Mouse (Mus musculus) liver, embryonic 14.5 days (tissue): ENCODE data around the gene Mrgprh. TPM values are rescaled to one million over a fixed set of nuclear protein-coding genes. Genes with fewer than 3 reads are reported as not detected.

Experiments used
- ATAC-seq: fragments of 200-750 bp; cut with Nextera tagmentation; 2 replicates; pipeline ENCODE4 v1.8.0; 2017; ENCODE audit warnings: moderate number of reproducible peaks, mild to moderate bottlenecking, moderate library complexity; ENCODE audit not compliant: insufficient read depth
- DNase-seq, 3 experiments: peaks; one replicate each; pipeline ENCODE4 v3.0.0-alpha.2; 2012 to 2013; ENCODE audit warnings: low read depth in 3 of 3, low spot score in 3 of 3
- H3K27ac ChIP-seq: fragments of 300-500 bp; sonication (generic); 2 replicates; pipeline ENCODE4 v1.5.1; 2014; ENCODE audit warnings: moderate library complexity, mild to moderate bottlenecking, control low read depth, inconsistent platforms
- H3K27me3 ChIP-seq: fragments of 300-500 bp; sonication (generic); 2 replicates; pipeline ENCODE4 v1.6.1; 2014; ENCODE audit warnings: mild to moderate bottlenecking, low read length, moderate library complexity; ENCODE audit not compliant: control insufficient read depth, insufficient read depth
- H3K36me3 ChIP-seq: fragments of 300-500 bp; sonication (generic); replicated peaks from 2 replicates; pipeline ENCODE4 v1.6.1; 2014; ENCODE audit warnings: low read depth; ENCODE audit not compliant: control insufficient read depth, insufficient read depth
- H3K4me1 ChIP-seq, 2 experiments: fragments of 200-500 bp in 1 of 2; fragments of 300-500 bp in 1 of 2; sonication (generic) in 1 of 2; replicated peaks; 2 replicates each; pipeline ENCODE4 v1.6.1; 2012 to 2014; ENCODE audit warnings: antibody characterized with exemption in 1 of 2, inconsistent platforms in 1 of 2, low read length in 1 of 2; ENCODE audit not compliant: control insufficient read depth in 2 of 2, insufficient read depth in 2 of 2
- H3K4me2 ChIP-seq: fragments of 300-500 bp; sonication (generic); 2 replicates; pipeline ENCODE4 v1.6.1; 2014; ENCODE audit warnings: low read depth, mild to moderate bottlenecking, control low read depth, moderate library complexity
- H3K4me3 ChIP-seq, 2 experiments: fragments of 200-500 bp in 1 of 2; fragments of 300-500 bp in 1 of 2; sonication (generic) in 1 of 2; 2 replicates each; pipeline ENCODE4 v1.5.1; 2012 to 2014; ENCODE audit warnings: low read depth in 2 of 2, low read length in 2 of 2, mild to moderate bottlenecking in 2 of 2, control low read depth in 1 of 2, inconsistent platforms in 1 of 2, moderate library complexity in 1 of 2; ENCODE audit not compliant: insufficient read depth in 1 of 2
- H3K9ac ChIP-seq: fragments of 300-500 bp; sonication (generic); replicated peaks from 2 replicates; pipeline ENCODE4 v1.6.1; 2014; ENCODE audit warnings: mild to moderate bottlenecking, control low read depth, moderate library complexity
- H3K9me3 ChIP-seq: fragments of 300-500 bp; sonication (generic); 2 replicates; pipeline ENCODE4 v1.6.1; 2016; ENCODE audit warnings: low read length, mixed read lengths; ENCODE audit not compliant: control insufficient read depth
- CTCF ChIP-seq: IDR thresholded peaks from 2 replicates; pipeline ENCODE4 v1.5.1; 2016; ENCODE audit warnings: antibody characterized with exemption, low read depth, control low read depth
- EP300 ChIP-seq: IDR thresholded peaks from 2 replicates; pipeline ENCODE4 v1.6.1; 2016; ENCODE audit warnings: antibody characterized with exemption, low read depth
- WGBS: fragments of 180-500 bp; shearing (Covaris S2); extraction: QIAGEN DNeasy Blood & Tissue Kit; methylation state at CpG from one replicate; pipeline ENCODE4 v1.1.7; 2014; ENCODE audit not compliant: insufficient replicate concordance; 5-methylcytosine and 5-hydroxymethylcytosine counted together
- polyA plus RNA-seq, 2 experiments: library from polyadenylated mRNA; depleted of rRNA in 1 of 2; stranded (reverse) in 1 of 2; unstranded in 1 of 2; fragments of >200 nt; fragmentation: Nextera tagmentation in 1 of 2; extraction: Ambion mirVana in 1 of 2; gene quantifications; 2 replicates each; pipeline versions ENCODE4 v1.2.1 to v1.2.3; 2012 to 2014

Gene Mrgprh
- polyA plus RNA-seq, 2 experiments = not detected

GRCm38 (mm10) chr17:12845862-12846261 is 30.0 kb upstream of the Mrgprh start:
- Histone ChIP-seq H3K27ac (no peak overlapping the region), H3K4me3 (no peak overlapping the region), H3K27me3 (no peaks in the 10 kb centered on the region), H3K36me3 (no peaks in the 10 kb centered on the region), H3K4me2 (no peak overlapping the region), H3K4me1 (no peaks in the 10 kb centered on the region), H3K9me3 (no peaks in the 10 kb centered on the region), H3K9ac (no peak overlapping the region)
- 41% methylated on average over 5 of the region's 5 CpGs for WGBS
- TF ChIP-seq CTCF (no peak), EP300 (no peak)
- DNase-seq (no peak), ATAC-seq (no peak)

GRCm38 (mm10) chr17:12846474-12846873 is 29.4 kb upstream of the Mrgprh start:
- no peaks in the 10 kb centered on the region for H3K9me3 ChIP-seq
- no peaks in the 10 kb centered on the region for H3K36me3 ChIP-seq
- no peak for TF ChIP-seq CTCF
- TF ChIP-seq EP300 = no peak
- no peak overlapping the region for H3K27ac ChIP-seq
- no peaks in the 10 kb centered on the region for H3K27me3 ChIP-seq
- H3K4me3 ChIP-seq = no peak overlapping the region
- no peak for ATAC-seq
- DNase-seq = no peak
- H3K4me1 ChIP-seq = no peaks in the 10 kb centered on the region
- 49% methylated on average over 5 of the region's 5 CpGs for WGBS
- no peak overlapping the region for H3K4me2 ChIP-seq
- H3K9ac ChIP-seq = no peak overlapping the region

GRCm38 (mm10) chr17:12847736-12848135 is 28.1 kb upstream of the Mrgprh start:
- ATAC-seq (no peak), DNase-seq (no peak)
- Histone ChIP-seq H3K4me2 (no peak overlapping the region), H3K9ac (no peak overlapping the region), H3K4me1 (no peaks in the 10 kb centered on the region), H3K27me3 (no peaks in the 10 kb centered on the region), H3K4me3 (no peak overlapping the region), H3K9me3 (no peaks in the 10 kb centered on the region), H3K36me3 (no peaks in the 10 kb centered on the region), H3K27ac (no peak overlapping the region)
- 43% methylated on average over 4 of the region's 4 CpGs for WGBS
- TF ChIP-seq CTCF (no peak), EP300 (no peak)

- Histone ChIP-seq H3K27me3 (no peaks in the 10 kb centered on the region), H3K4me1 (no peaks in the 10 kb centered on the region), H3K9me3 (no peaks in the 10 kb centered on the region), H3K36me3 (no peaks in the 10 kb centered on the region), H3K9ac (no peak overlapping the region), H3K27ac (no peak overlapping the region), H3K4me2 (no peak overlapping the region), H3K4me3 (no peak overlapping the region)
- TF ChIP-seq CTCF = no peak
- no peak for TF ChIP-seq EP300
- 66% methylated on average over 8 of the region's 8 CpGs for WGBS
- ATAC-seq (no peak), DNase-seq (no peak)
These were observed 26.0 kb upstream of the Mrgprh start for GRCm38 (mm10) chr17:12849778-12850382.

GRCm38 (mm10) chr17:12851689-12852088 is 24.1 kb upstream of the Mrgprh start:
- no peaks in the 10 kb centered on the region for H3K4me1 ChIP-seq
- ATAC-seq (no peak), DNase-seq (no peak)
- H3K9ac ChIP-seq = no peak overlapping the region
- no peak overlapping the region for H3K4me2 ChIP-seq
- H3K4me3 ChIP-seq = no peak overlapping the region
- no peak overlapping the region for H3K27ac ChIP-seq
- no peaks in the 10 kb centered on the region for H3K36me3 ChIP-seq
- TF ChIP-seq CTCF (no peak), EP300 (no peak)
- H3K27me3 ChIP-seq = no peaks in the 10 kb centered on the region
- no peaks in the 10 kb centered on the region for H3K9me3 ChIP-seq
- 57% methylated on average over 11 of the region's 11 CpGs for WGBS
